Mouse (Mus musculus) layer of hippocampus, adult 2 months (tissue): ENCODE measurements at regions not wholly inside any gene's neighbourhood (a gene's known extent, or its start where the extent isn't known, plus 50 kb on each side); places are given as distances from the start of the nearest gene placed in this dataset.
"Not testable (repeated sequence)": the region's sequence is repeated elsewhere in the genome, so short reads cannot be mapped to it uniquely, and the experiment has no call there.

Experiments used
- DNase-seq, 2 experiments: peaks; one replicate each; pipeline ENCODE4 v3.0.0; 2022; ENCODE audit warnings: low spot score in 2 of 2
- H3K27ac ChIP-seq: fragments of 200-600 bp; 2 replicates; pipeline ENCODE4 v1.8.1; 2022
- H3K4me3 ChIP-seq: fragments of 200-600 bp; 2 replicates; pipeline ENCODE4 v1.8.1; 2022; ENCODE audit warnings: mild to moderate bottlenecking
- CTCF ChIP-seq: fragments of 200-600 bp; conservative IDR thresholded peaks from 2 replicates; pipeline ENCODE4 v1.8.1; 2022; ENCODE audit warnings: antibody characterized with exemption, mild to moderate bottlenecking, moderate library complexity

- no peak for TF ChIP-seq CTCF
- DNase-seq, result peak in 1 of 2 experiments; percentile 16
- H3K4me3 ChIP-seq, result no peak overlapping the region
- H3K27ac ChIP-seq, result no peak overlapping the region
These were observed 1685.5 kb upstream of the Dsel start for GRCm38 (mm10) chr1:113550172-113550571.

GRCm38 (mm10) chr1:113539981-113540380 lies 1675.3 kb upstream of the Dsel start:
- TF ChIP-seq CTCF, result no peak
- no peak for DNase-seq
- H3K4me3 ChIP-seq, result no peak overlapping the region
- no peak overlapping the region for H3K27ac ChIP-seq

- no peak for DNase-seq
- Histone ChIP-seq H3K4me3 (no peak overlapping the region), H3K27ac (no peak overlapping the region)
- no peak for TF ChIP-seq CTCF
These were observed 1665.8 kb upstream of the Dsel start for GRCm38 (mm10) chr1:113530553-113530952.

- no peak for TF ChIP-seq CTCF
- no peak for DNase-seq
- H3K4me3 ChIP-seq, result no peak overlapping the region
- no peak overlapping the region for H3K27ac ChIP-seq
These were observed 1631.3 kb upstream of the Dsel start for GRCm38 (mm10) chr1:113495987-113496386.

GRCm38 (mm10) chr1:113490243-113491003 lies 1625.7 kb upstream of the Dsel start:
- DNase-seq, result no peak
- no peak overlapping the region for H3K27ac ChIP-seq
- no peak overlapping the region for H3K4me3 ChIP-seq
- no peak for TF ChIP-seq CTCF

- TF ChIP-seq CTCF, result no peak
- no peak overlapping the region for H3K4me3 ChIP-seq
- DNase-seq, result no peak
- no peak overlapping the region for H3K27ac ChIP-seq
These were observed 1592.0 kb upstream of the Dsel start for GRCm38 (mm10) chr1:113456538-113457273.

GRCm38 (mm10) chr1:113433701-113434100 lies 1569.0 kb upstream of the Dsel start:
- peak; percentile 57 to 80 for DNase-seq
- no peak overlapping the region for H3K4me3 ChIP-seq
- H3K27ac ChIP-seq, result no peak overlapping the region
- no peak for TF ChIP-seq CTCF

- Histone ChIP-seq H3K27ac (no peak overlapping the region), H3K4me3 (no peak overlapping the region)
- TF ChIP-seq CTCF, result no peak
- DNase-seq, result peak; percentile 13 to 40
These were observed 1566.5 kb upstream of the Dsel start for GRCm38 (mm10) chr1:113431266-113431665.

GRCm38 (mm10) chr1:113412858-113413257 lies 1548.1 kb upstream of the Dsel start:
- no peak for DNase-seq
- H3K4me3 ChIP-seq, result no peak overlapping the region
- no peak overlapping the region for H3K27ac ChIP-seq
- TF ChIP-seq CTCF, result no peak

GRCm38 (mm10) chr1:113395267-113395824 lies 1530.6 kb upstream of the Dsel start:
- Histone ChIP-seq H3K4me3 (no peak overlapping the region), H3K27ac (peak overlapping the region; percentile 79)
- peak; percentile 33 to 66 for DNase-seq
- TF ChIP-seq CTCF, result no peak

GRCm38 (mm10) chr1:113394326-113394725 lies 1529.6 kb upstream of the Dsel start:
- H3K4me3 ChIP-seq, DNase-seq: not testable (repeated sequence)
- H3K27ac ChIP-seq, result peak overlapping the region; percentile 58

- no peak for TF ChIP-seq CTCF
- DNase-seq, result no peak
- H3K27ac ChIP-seq, result 0 out of 2 replicates have a peak overlapping the region, but pooled peaks have one; percentile 43
- H3K4me3 ChIP-seq, result no peak overlapping the region
These were observed 1528.2 kb upstream of the Dsel start for GRCm38 (mm10) chr1:113392962-113393361.

- Histone ChIP-seq H3K4me3 (no peak overlapping the region), H3K27ac (no peak overlapping the region)
- DNase-seq, result no peak
- no peak for TF ChIP-seq CTCF
These were observed 1525.2 kb upstream of the Dsel start for GRCm38 (mm10) chr1:113389920-113390319.
